Mouse (Mus musculus): ENCODE results near the gene Slc38a2. TPM values are rescaled to one million over a fixed set of nuclear protein-coding genes. Genes with fewer than 3 reads are reported as not detected.

Slc38a2 gene
- polyA plus RNA-seq, 1 experiment, result 158 TPM

DNA sequence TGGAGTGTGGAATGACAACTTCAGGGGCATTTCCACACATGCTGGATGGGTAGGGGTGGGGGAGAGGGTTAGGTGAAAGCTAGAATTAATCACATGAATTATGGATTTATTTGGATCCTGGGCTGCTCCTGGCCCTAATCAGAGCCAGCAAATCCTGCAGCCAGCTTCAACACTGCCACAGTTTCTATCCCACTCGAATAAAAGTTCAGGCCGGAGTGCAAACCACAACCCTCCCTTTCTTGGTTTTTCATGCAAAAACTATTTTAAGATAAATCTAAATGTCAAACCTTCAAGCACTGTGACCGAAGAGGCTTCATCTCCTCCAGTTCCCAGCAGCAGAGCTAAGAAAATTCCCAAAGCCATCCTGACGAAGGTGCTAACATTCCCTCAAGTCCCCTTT lies 28.8 kb upstream of the Slc38a2 start:
- Histone ChIP-seq H3K27ac (ENCODE audit: insufficient read depth, low read length) (no peak overlapping the region), H3K4me1 (ENCODE audit: control insufficient read depth, insufficient read depth, low read length) (no peaks in the 10 kb centered on the region)

DNA sequence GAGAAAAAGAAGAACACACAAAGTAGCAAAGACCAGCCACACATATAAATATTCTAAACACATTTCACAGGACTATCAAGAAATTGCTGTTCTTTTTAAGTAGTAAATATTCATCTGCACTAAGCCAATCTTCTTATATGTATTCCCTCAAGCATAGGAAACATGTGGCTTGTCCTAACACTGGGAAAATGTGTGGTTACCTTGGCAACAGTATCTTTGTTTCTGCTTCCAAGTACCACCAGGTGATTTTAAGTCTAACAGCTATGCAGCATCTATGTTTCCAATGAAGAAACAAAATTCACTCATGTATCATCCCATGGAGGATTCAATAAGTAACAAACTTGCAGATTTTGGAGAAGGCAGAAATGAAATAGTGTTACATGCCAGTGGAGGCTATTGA lies 25.0 kb upstream of the Slc38a2 start:
- Histone ChIP-seq H3K9ac (ENCODE audit: low read depth, poor library complexity, severe bottlenecking) (no peak overlapping the region), H3K9me3 (replicated peaks; ENCODE audit: control insufficient read depth, insufficient read depth, low read length, poor library complexity, severe bottlenecking) (no peaks in the 10 kb centered on the region), H3K4me1 (ENCODE audit: control insufficient read depth, insufficient read depth, low read length) (no peaks in the 10 kb centered on the region), H3K27me3 (ENCODE audit: control insufficient read depth, insufficient read depth, low read length, poor library complexity, severe bottlenecking) (no peaks in the 10 kb centered on the region), H3K27ac (ENCODE audit: insufficient read depth, low read length) (no peak overlapping the region), H3K36me3 (ENCODE audit: control insufficient read depth, insufficient read depth, low read length, poor library complexity, severe bottlenecking) (no peaks in the 10 kb centered on the region), H3K4me3 (ENCODE audit: low read depth, low read length) (no peak overlapping the region)
- TF ChIP-seq POLR2A (IDR thresholded peaks at IDR 0.05; ENCODE audit: insufficient read depth, low read length) (no peak), EP300 (IDR thresholded peaks at IDR 0.05; ENCODE audit: insufficient read depth, low read depth, low read length) (no peak), CTCF (IDR thresholded peaks at IDR 0.05; ENCODE audit: low read depth, low read length) (no peak)

More for the DNA sequence above, 28.8 kb upstream of the Slc38a2 start:
- Histone ChIP-seq H3K27me3 (ENCODE audit: control insufficient read depth, insufficient read depth, low read length, poor library complexity, severe bottlenecking) (no peaks in the 10 kb centered on the region), H3K9me3 (replicated peaks; ENCODE audit: control insufficient read depth, insufficient read depth, low read length, poor library complexity, severe bottlenecking) (no peaks in the 10 kb centered on the region), H3K9ac (ENCODE audit: low read depth, poor library complexity, severe bottlenecking) (no peak overlapping the region), H3K4me3 (ENCODE audit: low read depth, low read length) (no peak overlapping the region), H3K36me3 (ENCODE audit: control insufficient read depth, insufficient read depth, low read length, poor library complexity, severe bottlenecking) (no peaks in the 10 kb centered on the region)
- TF ChIP-seq POLR2A (IDR thresholded peaks at IDR 0.05; ENCODE audit: insufficient read depth, low read length) (no peak), EP300 (IDR thresholded peaks at IDR 0.05; ENCODE audit: insufficient read depth, low read depth, low read length) (no peak), CTCF (IDR thresholded peaks at IDR 0.05; ENCODE audit: low read depth, low read length) (no peak)

- Histone ChIP-seq H3K9ac (ENCODE audit: low read depth, poor library complexity, severe bottlenecking) (no peak overlapping the region), H3K4me3 (ENCODE audit: low read depth, low read length) (peak overlapping the region; percentile 92), H3K27me3 (ENCODE audit: control insufficient read depth, insufficient read depth, low read length, poor library complexity, severe bottlenecking) (no peaks in the 10 kb centered on the region), H3K36me3 (ENCODE audit: control insufficient read depth, insufficient read depth, low read length, poor library complexity, severe bottlenecking) (no peaks in the 10 kb centered on the region), H3K27ac (ENCODE audit: insufficient read depth, low read length) (peak overlapping the region; percentile 89), H3K9me3 (replicated peaks; ENCODE audit: control insufficient read depth, insufficient read depth, low read length, poor library complexity, severe bottlenecking) (no peaks in the 10 kb centered on the region), H3K4me1 (ENCODE audit: control insufficient read depth, insufficient read depth, low read length) (peaks cover 1% of the 10 kb centered on the region)
- TF ChIP-seq CTCF (IDR thresholded peaks at IDR 0.05; ENCODE audit: low read depth, low read length), result no peak
- TF ChIP-seq EP300 (IDR thresholded peaks at IDR 0.05; ENCODE audit: insufficient read depth, low read depth, low read length), result 0 out of 2 replicates have a peak, but pooled peaks have one; percentile 51
These were observed 22.7 kb upstream of the Slc38a2 start for GRCm38 (mm10) chr15:96722228-96722627.

GRCm38 (mm10) chr15:96720146-96720545 lies 20.6 kb upstream of the Slc38a2 start:
- H3K4me1 ChIP-seq (ENCODE audit: control insufficient read depth, insufficient read depth, low read length), result peaks cover 1% of the 10 kb centered on the region
- H3K4me3 ChIP-seq (ENCODE audit: low read depth, low read length), result no peak overlapping the region
- no peaks in the 10 kb centered on the region for H3K36me3 ChIP-seq (ENCODE audit: control insufficient read depth, insufficient read depth, low read length, poor library complexity, severe bottlenecking)
- TF ChIP-seq POLR2A (IDR thresholded peaks at IDR 0.05; ENCODE audit: insufficient read depth, low read length) (no peak), CTCF (IDR thresholded peaks at IDR 0.05; ENCODE audit: low read depth, low read length) (no peak), EP300 (IDR thresholded peaks at IDR 0.05; ENCODE audit: insufficient read depth, low read depth, low read length) (0 out of 2 replicates have a peak, but pooled peaks have one; percentile 36)
- no peaks in the 10 kb centered on the region for H3K27me3 ChIP-seq (ENCODE audit: control insufficient read depth, insufficient read depth, low read length, poor library complexity, severe bottlenecking)
- no peak overlapping the region for H3K27ac ChIP-seq (ENCODE audit: insufficient read depth, low read length)
- H3K9me3 ChIP-seq (replicated peaks; ENCODE audit: control insufficient read depth, insufficient read depth, low read length, poor library complexity, severe bottlenecking), result no peaks in the 10 kb centered on the region
- no peak overlapping the region for H3K9ac ChIP-seq (ENCODE audit: low read depth, poor library complexity, severe bottlenecking)

DNA sequence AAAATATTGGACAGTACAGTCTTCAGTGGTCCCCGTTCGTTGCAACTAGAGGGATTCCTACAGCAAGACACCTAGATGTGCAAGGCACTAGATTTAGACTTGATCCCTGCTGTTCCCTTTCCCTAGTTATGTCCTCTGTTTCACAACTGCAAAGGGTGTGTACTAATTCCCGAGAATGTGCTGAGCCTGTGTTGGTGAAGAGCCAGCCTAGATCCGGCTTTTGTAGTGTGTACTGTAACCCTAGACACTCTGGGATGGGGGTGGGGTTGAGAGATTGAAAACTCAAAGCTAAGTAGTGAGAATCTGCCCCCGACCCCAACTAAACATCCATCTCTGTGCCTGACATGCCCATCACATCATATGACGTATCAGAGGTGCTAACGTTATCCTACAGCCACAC lies 18.9 kb upstream of the Slc38a2 start:
- Histone ChIP-seq H3K9me3 (replicated peaks; ENCODE audit: control insufficient read depth, insufficient read depth, low read length, poor library complexity, severe bottlenecking) (no peaks in the 10 kb centered on the region), H3K27me3 (ENCODE audit: control insufficient read depth, insufficient read depth, low read length, poor library complexity, severe bottlenecking) (no peaks in the 10 kb centered on the region), H3K27ac (ENCODE audit: insufficient read depth, low read length) (no peak overlapping the region), H3K9ac (ENCODE audit: low read depth, poor library complexity, severe bottlenecking) (no peak overlapping the region), H3K4me3 (ENCODE audit: low read depth, low read length) (no peak overlapping the region), H3K36me3 (ENCODE audit: control insufficient read depth, insufficient read depth, low read length, poor library complexity, severe bottlenecking) (no peaks in the 10 kb centered on the region), H3K4me1 (ENCODE audit: control insufficient read depth, insufficient read depth, low read length) (peaks cover 1% of the 10 kb centered on the region)
- no peak for TF ChIP-seq CTCF (IDR thresholded peaks at IDR 0.05; ENCODE audit: low read depth, low read length)
- no peak for TF ChIP-seq EP300 (IDR thresholded peaks at IDR 0.05; ENCODE audit: insufficient read depth, low read depth, low read length)
- TF ChIP-seq POLR2A (IDR thresholded peaks at IDR 0.05; ENCODE audit: insufficient read depth, low read length), result no peak

GRCm38 (mm10) chr15:96717181-96717580 lies 17.7 kb upstream of the Slc38a2 start:
- Histone ChIP-seq H3K36me3 (ENCODE audit: control insufficient read depth, insufficient read depth, low read length, poor library complexity, severe bottlenecking) (no peaks in the 10 kb centered on the region), H3K9ac (ENCODE audit: low read depth, poor library complexity, severe bottlenecking) (no peak overlapping the region), H3K4me1 (ENCODE audit: control insufficient read depth, insufficient read depth, low read length) (peaks cover 1% of the 10 kb centered on the region), H3K27ac (ENCODE audit: insufficient read depth, low read length) (no peak overlapping the region), H3K9me3 (replicated peaks; ENCODE audit: control insufficient read depth, insufficient read depth, low read length, poor library complexity, severe bottlenecking) (no peaks in the 10 kb centered on the region), H3K27me3 (ENCODE audit: control insufficient read depth, insufficient read depth, low read length, poor library complexity, severe bottlenecking) (no peaks in the 10 kb centered on the region), H3K4me3 (ENCODE audit: low read depth, low read length) (no peak overlapping the region)
- TF ChIP-seq CTCF (IDR thresholded peaks at IDR 0.05; ENCODE audit: low read depth, low read length) (no peak), EP300 (IDR thresholded peaks at IDR 0.05; ENCODE audit: insufficient read depth, low read depth, low read length) (no peak), POLR2A (IDR thresholded peaks at IDR 0.05; ENCODE audit: insufficient read depth, low read length) (no peak)
